Mouse (Mus musculus) frontal cortex, adult (tissue): ENCODE data around the gene Esyt1.
"Not testable (repeated sequence)": the region's sequence is repeated elsewhere in the genome, so short reads cannot be mapped to it uniquely, and the experiment has no call there.

Experiments used
- ATAC-seq: cut with Nextera tagmentation; 2 replicates; pipeline ENCODE4 v1.9.2; 2017; ENCODE audit warnings: mild to moderate bottlenecking, moderate library complexity, mixed read lengths; ENCODE audit not compliant: low TSS enrichment

Gene Esyt1

GRCm38 (mm10) chr10:128504641-128505370, 20.9 kb downstream of the Esyt1 start:
- ATAC-seq = no peak

GRCm38 (mm10) chr10:128504012-128504411, 21.7 kb downstream of the Esyt1 start:
- no peak for ATAC-seq

GRCm38 (mm10) chr10:128503532-128503931, 22.1 kb downstream of the Esyt1 start:
- ATAC-seq = no peak

- ATAC-seq = no peak
These were observed 23.3 kb downstream of the Esyt1 start for GRCm38 (mm10) chr10:128502341-128502740.

GRCm38 (mm10) chr10:128499116-128499671, 26.5 kb downstream of the Esyt1 start:
- ATAC-seq = peak; percentile 36

GRCm38 (mm10) chr10:128498590-128498989, 27.1 kb downstream of the Esyt1 start, which contains the start of gene Myl6b:
Myl6b (minus strand) TSS chr10:128498685.
- ATAC-seq = peak; percentile 66

GRCm38 (mm10) chr10:128497134-128497737, 28.4 kb downstream of the Esyt1 start:
- no peak for ATAC-seq

- ATAC-seq = no peak
These were observed 29.1 kb downstream of the Esyt1 start for GRCm38 (mm10) chr10:128496509-128497077.

GRCm38 (mm10) chr10:128495903-128496302, 29.8 kb downstream of the Esyt1 start:
- ATAC-seq = no peak

GRCm38 (mm10) chr10:128495270-128495669, 30.4 kb downstream of the Esyt1 start:
- ATAC-seq = no peak

GRCm38 (mm10) chr10:128494667-128495245, 30.9 kb downstream of the Esyt1 start:
- ATAC-seq = no peak

GRCm38 (mm10) chr10:128493695-128494666, 31.7 kb downstream of the Esyt1 start, which contains the start of gene Myl6:
Myl6 (minus strand) TSS chr10:128494145.
- peak; percentile 62 for ATAC-seq

- peak; percentile 3; the same call in 1 of the 2 replicates for ATAC-seq
These were observed 32.4 kb downstream of the Esyt1 start for GRCm38 (mm10) chr10:128493319-128493694.

- ATAC-seq = peak; percentile 38
These were observed 32.9 kb downstream of the Esyt1 start for GRCm38 (mm10) chr10:128492633-128493311.

- not testable (repeated sequence) for ATAC-seq
These were observed 33.6 kb downstream of the Esyt1 start for GRCm38 (mm10) chr10:128492051-128492450.

GRCm38 (mm10) chr10:128491495-128491894, 34.2 kb downstream of the Esyt1 start:
- no peak for ATAC-seq

GRCm38 (mm10) chr10:128490912-128491311, 34.8 kb downstream of the Esyt1 start:
- ATAC-seq = no peak

- no peak for ATAC-seq
These were observed 35.4 kb downstream of the Esyt1 start for GRCm38 (mm10) chr10:128490232-128490631.

GRCm38 (mm10) chr10:128489785-128490184, 35.9 kb downstream of the Esyt1 start:
- no peak for ATAC-seq

GRCm38 (mm10) chr10:128489380-128489779, 36.3 kb downstream of the Esyt1 start:
- no peak for ATAC-seq
